Mouse (Mus musculus) G1E-ER4 (cell line): ENCODE measurements around the gene Ftcd. TPM values are rescaled to one million over a fixed set of nuclear protein-coding genes. Genes with fewer than 3 reads are reported as not detected.

ENCODE experiments used
- GATA1 ChIP-seq: IDR thresholded peaks from one replicate; pipeline ENCODE4 v1.8.0; 2012; ENCODE audit warnings: low read length, inconsistent platforms
- polyA plus RNA-seq: library from polyadenylated mRNA; stranded (reverse); fragments of >175 nt; gene quantifications from 2 replicates; pipeline ENCODE4 v1.2.3, GENCODE M21; 2012

Gene Ftcd
- not detected in 2 replicates for polyA plus RNA-seq

DNA sequence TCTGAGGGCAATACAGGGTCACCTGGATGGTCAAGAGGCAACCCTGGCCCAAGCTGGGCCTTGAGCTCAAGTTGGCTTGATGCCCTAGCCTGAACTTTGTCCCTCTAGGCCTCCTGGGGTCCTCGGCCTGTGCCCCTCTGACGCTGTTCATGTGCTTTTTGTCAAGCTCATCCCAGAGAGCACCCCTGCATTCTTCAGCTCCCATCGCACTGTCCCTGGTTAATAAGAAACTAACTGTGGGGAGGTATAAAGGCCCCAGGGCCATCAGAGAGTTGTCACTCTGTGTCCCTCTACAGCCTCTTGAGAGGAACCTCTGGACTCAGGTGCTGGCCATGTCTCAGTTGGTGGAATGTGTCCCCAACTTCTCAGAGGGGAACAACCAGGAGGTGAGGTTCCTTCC, at the start of gene Ftcd:
TSS of gene Ftcd (plus strand) at position 275 of the 400 bp plus-strand sequence.
- TF ChIP-seq GATA1: no peak

DNA sequence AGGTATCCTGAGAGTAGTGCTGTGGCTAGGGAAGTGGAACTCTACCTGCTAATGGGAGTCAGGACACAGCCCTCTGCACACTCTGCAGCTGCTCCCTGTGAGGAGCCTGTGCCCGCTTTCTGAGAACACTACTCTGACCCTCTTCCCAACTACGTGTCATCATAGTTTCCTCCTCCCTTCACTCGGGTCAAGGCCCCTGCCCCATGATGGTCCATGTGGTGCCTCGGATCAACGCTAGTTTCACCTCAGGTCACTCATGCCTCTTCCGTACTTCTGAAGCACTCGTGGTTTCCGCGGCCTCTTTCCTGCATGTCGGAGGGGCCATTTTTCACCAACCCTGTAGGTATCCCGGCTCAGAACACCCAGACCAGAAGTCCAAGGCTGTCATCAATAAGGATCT, 44.5 kb upstream of the Ftcd start:
- no peak for TF ChIP-seq GATA1

DNA sequence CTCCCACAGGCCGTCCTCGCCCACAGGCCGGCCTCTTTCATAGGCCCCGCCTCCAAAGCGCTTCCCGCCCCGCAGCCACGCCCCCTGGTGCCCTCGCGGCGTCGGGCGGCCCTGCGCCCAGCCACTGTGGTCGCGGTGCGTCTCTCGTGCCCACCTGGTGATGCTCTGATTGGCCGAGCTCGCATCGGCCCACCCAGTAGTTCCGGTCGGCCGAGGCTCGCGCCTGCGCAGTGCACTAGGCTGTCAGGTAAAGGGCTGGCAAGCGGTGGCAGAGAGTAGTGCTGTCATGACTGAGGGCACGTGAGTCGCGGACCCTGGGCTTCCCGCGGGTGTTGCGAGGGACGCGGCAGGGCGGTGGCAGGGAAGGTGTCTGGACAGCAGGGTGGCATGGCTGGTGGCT, 44.1 kb upstream of the Ftcd start, which contains the start of gene Lss:
TSS of gene Lss (plus strand) at position 214 of the 400 bp plus-strand sequence.
- no peak for TF ChIP-seq GATA1

DNA sequence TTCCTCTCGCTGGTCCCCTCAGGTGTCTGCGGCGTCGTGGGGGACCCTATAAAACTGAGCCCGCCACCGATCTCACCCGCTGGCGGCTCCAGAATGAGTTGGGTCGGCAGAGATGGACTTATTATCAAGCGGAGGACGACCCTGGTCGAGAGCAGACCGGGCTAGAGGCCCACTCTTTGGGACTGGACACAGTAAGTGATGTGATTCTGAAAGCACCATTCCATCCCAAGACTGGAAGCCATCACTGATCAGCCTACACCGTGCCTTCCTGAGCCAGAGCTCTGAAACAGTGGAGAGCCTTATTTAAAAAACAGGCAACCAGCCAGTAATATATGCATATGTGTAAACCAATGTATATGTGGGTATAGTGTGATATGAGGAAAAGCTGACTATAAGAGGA, 43.6 kb upstream of the Ftcd start:
- no peak for TF ChIP-seq GATA1

DNA sequence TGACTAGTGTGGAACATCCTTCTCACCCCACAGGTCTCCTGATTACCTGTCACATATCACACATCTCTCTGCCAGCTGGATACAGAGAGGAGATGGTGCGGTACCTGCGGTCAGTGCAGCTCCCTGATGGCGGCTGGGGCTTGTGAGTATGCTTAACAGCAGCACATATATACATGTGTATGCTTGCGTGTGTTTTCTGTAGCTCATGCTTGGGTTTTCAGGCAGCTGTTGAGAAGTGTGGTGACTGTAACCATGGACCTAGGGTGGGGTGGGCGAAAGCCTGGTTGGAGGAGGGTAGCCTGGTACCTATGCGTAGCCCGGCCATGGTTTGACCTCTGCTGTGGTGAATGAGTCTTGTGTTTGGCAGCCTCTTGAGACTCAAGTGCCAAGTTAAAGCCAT, 39.9 kb upstream of the Ftcd start:
- TF ChIP-seq GATA1: no peak

DNA sequence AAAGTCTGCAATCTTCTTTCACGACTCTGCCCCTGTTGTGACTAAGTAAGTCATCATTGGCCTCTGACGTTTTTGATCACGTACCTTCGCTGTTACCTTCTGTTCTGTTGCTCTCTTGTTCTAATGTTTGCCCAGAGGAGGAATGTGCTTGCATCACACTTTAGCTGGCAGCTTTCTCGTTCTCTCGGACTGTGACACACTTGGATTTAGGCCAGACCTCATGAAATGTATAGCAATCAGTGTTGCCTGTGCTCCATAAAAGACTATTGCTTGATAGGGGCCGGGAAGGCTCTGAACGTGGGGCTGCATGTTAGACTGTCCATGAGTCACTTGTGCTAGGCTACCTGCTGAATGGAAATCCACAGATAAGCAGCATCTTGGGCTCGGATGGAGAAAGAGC, 37.8 kb upstream of the Ftcd start:
- no peak for TF ChIP-seq GATA1

DNA sequence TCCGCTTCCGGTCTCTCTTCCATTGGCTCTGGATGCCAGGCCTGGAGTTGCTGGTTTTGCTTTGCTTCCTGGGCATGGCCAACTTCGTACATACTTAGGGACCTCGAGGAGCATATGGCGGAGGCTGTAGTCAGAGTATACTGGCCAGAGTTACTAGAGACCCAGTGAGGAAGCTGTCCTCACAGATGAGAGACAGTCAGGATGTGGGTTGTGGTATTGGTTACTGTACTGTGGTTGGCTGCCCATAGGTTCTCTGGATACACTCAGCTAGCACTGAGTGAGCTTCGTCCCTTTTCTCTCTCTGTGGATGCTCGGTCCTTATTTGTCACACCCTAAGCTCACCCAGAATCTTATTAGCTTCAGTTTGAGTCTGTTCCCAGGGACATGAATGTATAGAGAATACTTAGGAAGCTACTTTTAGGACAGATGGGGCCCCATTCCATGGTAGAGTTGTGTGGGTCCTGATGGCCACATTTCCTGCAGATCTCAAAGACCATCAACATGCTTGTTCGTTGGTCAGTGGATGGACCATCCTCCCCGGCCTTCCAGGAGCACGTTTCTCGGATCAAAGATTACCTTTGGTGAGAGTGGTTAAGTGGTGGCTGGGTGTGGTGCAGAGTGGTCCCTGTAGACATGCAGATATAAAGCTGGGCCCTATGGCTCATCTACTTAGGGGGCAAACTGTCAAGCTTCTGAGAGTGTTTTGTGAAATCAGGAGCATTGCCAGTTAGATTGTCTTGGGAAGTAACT, 33.9 kb upstream of the Ftcd start:
- no peak for TF ChIP-seq GATA1

DNA sequence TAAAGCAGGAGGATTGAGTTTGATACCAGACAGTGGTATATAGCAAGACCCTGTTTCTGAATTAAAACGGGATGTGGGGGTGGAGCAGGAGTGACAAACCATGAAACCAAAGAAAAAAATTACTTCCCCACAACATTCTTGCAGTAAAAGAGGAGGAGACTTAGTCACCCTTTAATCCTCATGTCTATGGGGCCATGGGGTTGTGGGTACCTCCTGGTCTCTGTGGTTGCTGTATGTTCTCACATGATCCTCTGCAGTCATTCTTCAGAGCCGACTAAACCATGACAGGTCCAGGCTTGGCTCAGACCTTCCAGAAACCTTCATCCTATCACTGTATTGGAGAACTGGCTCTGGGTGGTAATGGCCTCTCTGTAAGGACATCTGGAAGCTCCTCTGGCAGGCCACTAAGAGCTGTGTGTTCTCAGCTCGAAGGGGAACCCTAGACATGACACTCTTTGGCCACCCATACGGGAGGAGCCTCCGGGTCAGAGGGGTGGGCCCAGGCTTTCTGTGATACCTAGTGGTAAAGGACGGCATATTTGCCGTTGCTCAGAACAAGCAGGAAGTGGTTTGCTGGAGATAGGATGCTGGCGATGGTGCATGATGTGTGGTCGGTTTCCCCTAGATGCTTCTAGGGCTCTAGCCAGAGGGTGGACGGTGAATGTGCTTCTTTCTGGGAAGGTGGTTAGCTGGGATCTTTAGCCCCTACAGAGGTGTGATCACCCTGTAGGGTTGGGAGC, 32.6 kb upstream of the Ftcd start:
- TF ChIP-seq GATA1: no peak

DNA sequence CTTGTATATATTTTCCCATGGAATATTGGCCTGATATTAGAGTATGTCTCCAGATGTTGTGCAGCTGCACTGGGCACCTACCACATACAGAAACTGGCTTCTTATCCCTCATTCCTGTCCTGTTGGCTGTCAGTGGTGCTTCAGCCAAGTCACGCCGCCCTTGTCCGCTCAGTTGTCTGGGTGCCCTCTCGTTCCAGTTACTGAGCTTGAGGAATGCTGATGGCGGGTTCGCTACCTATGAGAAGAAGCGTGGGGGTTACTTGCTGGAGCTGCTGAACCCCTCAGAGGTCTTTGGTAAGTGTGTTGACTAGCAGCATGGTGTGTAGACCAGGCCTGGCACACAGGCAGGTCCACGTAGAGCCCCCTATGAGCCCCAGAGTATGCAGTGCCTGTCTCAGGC, 28.9 kb upstream of the Ftcd start:
- no peak for TF ChIP-seq GATA1

DNA sequence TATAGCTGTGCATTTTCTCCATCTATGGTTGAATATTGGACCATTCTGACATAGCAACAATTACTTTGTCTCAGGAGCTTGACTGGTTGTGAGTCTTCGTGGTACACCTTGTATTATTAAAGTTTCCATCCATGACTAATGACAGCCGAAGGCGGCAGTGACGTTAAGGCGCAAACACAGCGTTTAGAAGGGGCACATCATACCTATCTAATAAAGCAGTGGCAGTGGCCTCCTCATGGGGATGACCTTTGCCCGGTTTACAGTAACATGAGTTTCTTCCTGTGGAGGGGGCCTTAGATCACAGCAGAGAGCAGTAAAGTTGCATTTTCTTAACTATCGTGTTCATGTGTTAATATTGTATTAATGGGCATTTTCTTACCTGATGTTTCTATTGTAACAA, 27.2 kb upstream of the Ftcd start:
- no peak for TF ChIP-seq GATA1

DNA sequence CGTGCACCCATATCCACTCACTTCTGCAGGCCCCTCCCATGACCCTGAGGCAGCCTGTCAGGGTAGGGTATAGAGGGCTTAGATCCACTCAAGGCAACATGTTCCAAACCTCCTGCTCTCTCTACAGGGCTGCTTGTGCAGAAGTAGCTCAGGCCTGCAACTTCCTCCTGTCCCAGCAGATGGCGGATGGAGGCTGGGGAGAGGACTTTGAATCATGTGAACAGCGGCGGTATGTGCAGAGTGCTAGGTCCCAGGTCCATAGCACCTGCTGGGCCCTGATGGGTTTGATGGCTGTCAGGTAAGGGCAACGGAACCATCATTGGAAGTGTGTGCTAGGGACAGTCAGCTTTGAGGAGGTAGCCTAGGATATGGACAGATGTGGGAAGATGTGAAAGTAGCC, 25.0 kb upstream of the Ftcd start:
- no peak for TF ChIP-seq GATA1

DNA sequence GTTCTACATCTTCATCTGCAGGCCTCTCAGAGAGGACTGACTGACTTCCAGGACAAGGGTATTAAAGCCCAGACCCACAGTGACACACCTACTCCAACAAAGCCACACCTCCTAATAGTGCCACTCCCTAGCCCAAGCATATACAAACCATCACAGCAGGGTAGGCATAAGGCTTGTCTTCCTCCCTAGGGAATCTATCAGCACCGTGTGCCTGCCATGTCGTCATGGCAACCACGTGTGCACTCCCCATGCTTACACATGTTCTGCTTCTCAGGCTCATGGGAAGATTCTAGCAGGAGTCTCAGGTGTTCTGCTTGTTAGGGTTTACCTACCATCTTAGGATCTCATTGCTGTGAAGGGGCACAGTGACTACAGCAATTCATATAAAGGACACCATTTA, 23.9 kb upstream of the Ftcd start:
- no peak for TF ChIP-seq GATA1

DNA sequence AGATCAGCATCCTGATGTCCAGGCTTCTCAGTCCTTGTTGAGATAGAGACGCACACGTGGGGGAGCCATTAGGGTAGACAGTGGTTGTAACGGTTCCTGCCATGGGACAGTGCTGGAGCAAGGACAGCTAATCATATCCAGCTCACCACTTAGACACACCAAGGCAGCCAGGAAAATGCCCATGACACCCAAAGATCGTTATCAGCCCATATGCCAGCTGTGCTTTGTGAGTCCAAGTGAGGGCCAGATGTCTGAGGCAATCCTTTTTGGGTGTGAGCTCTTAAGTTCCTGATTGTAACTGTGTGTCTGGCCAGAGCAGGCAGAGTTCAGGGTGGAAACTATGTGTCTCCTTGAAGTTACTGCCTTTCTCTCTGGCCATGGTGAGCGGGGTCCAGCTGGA, 21.4 kb upstream of the Ftcd start:
- TF ChIP-seq GATA1: no peak

DNA sequence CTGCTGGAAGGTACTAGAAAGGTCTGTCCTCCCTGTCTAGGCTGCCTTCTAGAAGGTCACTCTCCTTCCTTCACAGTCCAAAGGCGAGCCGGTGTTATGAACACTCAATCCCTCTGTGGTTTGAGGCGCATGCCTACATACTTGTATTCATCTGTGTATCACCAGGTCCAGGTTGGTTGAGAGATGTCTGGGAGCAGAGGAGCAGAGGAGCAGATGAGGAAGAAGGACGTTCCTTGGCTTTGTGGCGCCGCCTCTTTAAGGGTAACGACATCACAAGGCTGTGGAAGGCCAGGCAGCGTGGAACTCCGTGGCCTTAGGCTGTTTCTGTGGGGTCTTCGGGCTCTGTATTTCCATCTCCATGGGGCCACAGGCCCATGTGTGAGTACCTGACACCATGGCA, 13.5 kb upstream of the Ftcd start, which contains the start of gene Spatc1l:
TSS of gene Spatc1l (plus strand) at position 301 of the 400 bp plus-strand sequence.
- TF ChIP-seq GATA1: no peak

DNA sequence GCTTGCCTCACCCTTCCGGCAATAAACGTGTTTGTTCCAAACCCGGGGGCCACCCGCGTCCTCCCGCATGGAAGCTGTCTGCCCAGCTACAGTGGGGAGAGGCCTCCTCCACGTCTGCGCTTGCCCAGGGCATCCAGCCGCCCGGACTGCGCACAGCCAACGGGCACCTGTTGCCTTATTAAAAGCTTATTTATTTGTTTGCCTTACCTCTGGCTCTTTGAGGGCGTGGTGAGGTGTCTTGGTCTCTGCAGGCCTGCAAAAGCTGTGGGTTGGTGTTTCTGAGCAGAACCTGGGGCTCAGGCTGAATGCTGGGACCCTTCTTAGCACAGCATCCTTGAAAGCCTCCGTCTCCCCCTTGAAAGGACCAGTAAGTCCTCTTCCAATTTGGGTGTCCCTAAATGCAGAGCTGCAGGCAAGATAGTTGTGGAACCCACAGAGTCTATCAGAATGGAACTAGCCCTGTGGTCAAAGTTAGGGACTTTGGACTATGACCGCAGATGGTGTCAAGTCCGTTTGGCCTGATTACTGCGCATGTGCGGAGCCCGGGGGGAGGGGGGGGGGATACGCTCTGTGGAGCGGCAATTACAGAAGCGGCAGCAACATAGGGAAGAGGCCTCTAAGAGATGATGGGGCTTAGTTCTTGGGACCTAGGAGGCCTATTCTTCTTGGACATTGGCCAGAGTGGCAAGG, 5.3 kb upstream of the Ftcd start:
- TF ChIP-seq GATA1: no peak

DNA sequence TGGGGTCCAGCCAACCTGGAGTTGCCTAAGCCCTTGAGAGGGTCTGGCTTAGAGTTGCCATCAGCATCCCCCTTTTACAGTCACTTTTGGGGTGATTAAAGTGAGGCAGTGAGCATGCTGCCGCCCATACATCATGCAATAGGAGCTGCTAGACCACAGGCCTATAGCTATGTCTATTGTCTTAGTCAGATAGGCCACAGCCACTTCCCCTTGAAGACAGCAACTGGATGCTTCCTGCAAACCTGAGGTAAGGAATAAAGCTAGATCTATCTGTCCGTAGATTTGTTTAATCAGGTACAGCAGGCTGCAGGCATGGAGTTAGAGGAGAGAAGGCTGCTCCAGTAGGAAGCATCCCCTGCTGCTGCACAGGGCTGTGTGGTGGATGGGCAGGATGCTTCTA, 4.4 kb upstream of the Ftcd start:
- no peak for TF ChIP-seq GATA1
